Mouse (Mus musculus) adrenal gland, postnatal 14 days (tissue): Measurements from ENCODE around the gene Rnf24. TPM values are rescaled to one million over a fixed set of nuclear protein-coding genes. Genes with fewer than 3 reads are reported as not detected.
A peak's percentile ranks its signal among the peaks of the same experiment; 100 is the strongest.
"Not testable (repeated sequence)": the region's sequence is repeated elsewhere in the genome, so short reads cannot be mapped to it uniquely, and the experiment has no call there.

ENCODE experiments used
- DNase-seq: peaks from one replicate; pipeline ENCODE4 v3.0.0; 2021; ENCODE audit warnings: mixed read lengths
- total RNA-seq: library from RNA; stranded (reverse); gene quantifications from 2 replicates; pipeline ENCODE4 v1.2.3, GENCODE M21; 2021

The Rnf24 gene
- total RNA-seq, 1 experiment from 2014 or later = 10.2 TPM

GRCm38 (mm10) chr2:131337602-131338001 lies 15.1 kb downstream of the Rnf24 start:
- DNase-seq = no peak

DNA sequence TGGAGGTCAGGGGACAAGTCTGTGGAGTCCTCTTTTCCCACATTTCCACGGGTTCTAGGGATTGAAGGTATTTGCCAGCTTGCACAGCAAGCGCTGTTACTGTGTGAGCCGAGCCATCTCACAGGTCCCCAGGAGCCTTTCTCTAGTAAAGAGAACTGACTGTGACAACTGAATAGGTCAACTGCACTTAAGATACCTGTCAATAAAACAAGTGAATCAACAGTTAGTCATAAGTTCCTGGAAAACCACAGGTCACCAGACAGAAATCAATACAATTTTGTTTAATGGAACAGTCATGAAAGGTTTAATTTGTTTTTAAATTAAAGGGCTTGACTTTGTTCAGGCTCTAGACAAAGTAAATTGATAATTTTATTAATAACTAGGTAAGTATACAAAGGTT lies 22.1 kb downstream of the Rnf24 start:
- DNase-seq = no peak

DNA sequence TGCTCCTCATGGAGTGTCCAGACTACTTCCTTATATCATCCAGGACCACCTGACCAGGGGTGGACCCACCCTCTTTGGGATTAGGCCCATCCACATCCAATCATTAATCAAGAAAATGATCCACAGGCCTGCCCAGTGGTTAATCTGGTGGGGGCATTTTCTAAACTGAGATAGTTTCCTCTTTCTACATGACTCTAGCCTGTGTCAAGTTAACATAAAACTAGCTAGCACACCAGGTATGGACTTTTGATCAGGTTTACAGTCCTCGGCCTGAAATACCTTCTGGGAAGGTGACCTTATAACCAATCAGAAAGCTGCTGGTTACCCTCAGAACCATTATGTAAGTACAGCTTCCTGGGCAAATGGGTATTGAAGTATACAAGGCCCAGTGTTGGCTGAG lies 23.7 kb downstream of the Rnf24 start:
- DNase-seq = no peak

DNA sequence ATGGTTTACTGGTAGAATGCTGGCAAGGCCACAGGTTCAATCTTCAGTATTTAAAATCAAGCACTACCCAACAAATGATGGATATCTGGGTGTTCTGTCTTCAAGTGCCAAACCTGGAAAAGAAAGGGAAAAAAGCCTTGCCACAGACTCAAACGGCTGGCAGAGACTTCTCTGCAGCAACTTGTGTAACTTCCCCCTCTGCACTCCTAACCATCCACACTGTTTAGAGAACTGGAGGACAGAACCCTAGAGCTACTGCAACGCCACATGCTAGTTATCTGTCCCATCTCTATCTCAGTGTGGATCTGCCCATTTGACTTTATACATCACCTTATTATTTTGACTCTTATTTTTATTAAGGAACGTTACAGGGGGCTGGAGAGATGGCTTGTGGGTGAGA lies 26.6 kb downstream of the Rnf24 start:
- no peak for DNase-seq

DNA sequence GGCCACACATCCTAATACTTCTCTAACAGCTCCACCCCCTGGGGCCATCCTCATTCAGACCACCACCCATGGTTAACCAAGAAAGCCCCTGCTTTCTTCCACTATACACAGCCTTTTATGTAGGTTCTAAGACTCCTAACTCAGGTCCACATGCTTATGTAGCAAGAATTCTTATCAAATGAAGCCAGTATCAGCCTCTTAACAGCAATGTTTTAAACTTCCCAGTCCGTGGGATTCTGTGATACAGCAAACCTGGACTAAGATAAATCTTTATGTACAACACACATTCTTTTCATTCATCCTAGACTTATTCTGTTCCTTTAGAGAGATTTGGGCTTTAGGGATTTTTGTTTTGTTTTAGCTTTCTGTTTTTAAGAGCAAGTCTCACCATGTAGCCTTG lies 29.0 kb downstream of the Rnf24 start:
- DNase-seq = no peak

DNA sequence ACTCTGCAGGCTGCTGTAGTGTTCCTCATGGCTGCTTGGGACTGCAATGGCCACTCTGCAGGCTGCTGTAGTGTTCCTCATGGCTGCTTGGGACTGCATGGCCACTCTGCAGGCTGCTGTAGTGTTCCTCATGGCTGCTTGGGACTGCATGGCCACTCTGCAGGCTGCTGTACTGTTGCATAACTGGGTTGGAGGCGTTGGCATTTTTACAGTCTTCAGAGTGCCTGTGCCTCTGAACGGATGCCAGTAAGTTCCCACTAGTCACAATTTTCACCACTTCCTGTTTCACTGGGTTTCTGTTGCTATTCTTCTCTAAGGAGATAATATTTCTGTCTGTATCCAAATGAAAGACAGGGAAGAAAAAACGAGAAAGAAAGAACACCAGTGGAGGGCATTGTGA lies 31.5 kb downstream of the Rnf24 start:
- DNase-seq = peak; percentile 59

DNA sequence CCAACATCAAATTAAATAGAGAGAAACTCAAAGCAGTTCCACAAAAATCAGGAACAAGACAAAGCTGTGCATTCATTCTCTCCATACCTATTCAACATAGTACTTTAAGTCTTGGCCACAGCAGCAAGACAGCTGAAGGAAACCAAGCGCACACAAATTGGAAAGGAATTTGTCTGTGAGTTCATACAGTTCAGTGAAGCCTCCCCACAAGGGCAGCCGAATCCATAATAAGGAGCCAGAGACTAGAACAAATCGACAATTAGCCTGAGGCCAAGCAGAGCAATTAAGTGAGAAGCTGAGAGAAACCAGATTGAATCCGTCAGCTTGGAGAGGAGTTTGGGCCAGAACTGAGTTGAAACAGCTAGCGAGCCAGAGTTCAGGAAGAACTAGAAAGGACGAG lies 33.3 kb downstream of the Rnf24 start:
- no peak for DNase-seq

GRCm38 (mm10) chr2:131316167-131316566 lies 36.5 kb downstream of the Rnf24 start:
- no peak for DNase-seq

- DNase-seq = no peak
Measured at GRCm38 (mm10) chr2:131309296-131309695, 43.4 kb downstream of the Rnf24 start.

- DNase-seq = peak; percentile 41
Measured at GRCm38 (mm10) chr2:131307822-131308221, 44.9 kb downstream of the Rnf24 start.

GRCm38 (mm10) chr2:131307391-131307790 lies 45.3 kb downstream of the Rnf24 start:
- DNase-seq = no peak

- not testable (repeated sequence) for DNase-seq
Measured at GRCm38 (mm10) chr2:131305226-131305625, 47.5 kb downstream of the Rnf24 start.

- no peak for DNase-seq
Measured at GRCm38 (mm10) chr2:131304497-131304896, 48.2 kb downstream of the Rnf24 start.

DNA sequence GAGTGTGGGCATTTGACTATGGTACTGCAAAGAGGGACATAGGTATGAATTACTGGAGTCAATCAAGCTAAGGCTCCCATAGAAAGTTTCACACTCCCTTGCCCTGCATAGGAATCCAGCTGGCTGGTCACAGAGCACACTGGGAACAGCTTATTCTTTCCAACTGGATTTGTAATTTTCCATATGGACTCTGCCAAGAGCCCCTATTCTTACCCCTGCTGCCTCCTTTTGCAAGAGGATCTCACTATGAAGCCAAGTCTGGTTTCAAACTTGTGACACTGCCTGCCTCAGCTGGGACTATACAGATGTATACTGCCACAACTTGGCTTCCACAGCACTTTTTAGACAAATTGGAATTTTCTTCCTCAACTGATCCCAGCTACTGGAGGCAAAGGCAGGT lies 51.1 kb downstream of the Rnf24 start:
- DNase-seq = no peak

- DNase-seq = no peak
Measured at GRCm38 (mm10) chr2:131300485-131300884, 52.2 kb downstream of the Rnf24 start.

DNA sequence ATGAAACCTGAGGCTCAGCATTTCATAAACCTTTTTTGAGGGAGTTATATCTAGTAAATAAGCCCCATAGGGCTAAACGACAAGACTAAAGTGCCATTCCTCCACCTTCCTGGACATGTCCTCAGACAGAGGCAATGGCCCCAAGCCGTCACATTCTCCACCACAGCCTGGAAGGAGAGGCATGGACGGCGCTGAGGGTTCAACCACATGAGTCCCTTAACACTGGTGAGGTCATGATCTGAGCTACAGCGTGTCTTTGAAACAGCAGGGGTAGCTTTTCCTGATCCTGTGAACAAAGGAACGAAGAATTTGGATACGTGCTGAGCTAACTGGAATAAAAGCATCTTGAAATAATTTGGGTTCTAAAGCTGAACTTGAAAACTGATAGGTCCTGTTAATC lies 54.0 kb downstream of the Rnf24 start:
- DNase-seq = not testable (repeated sequence)

DNA sequence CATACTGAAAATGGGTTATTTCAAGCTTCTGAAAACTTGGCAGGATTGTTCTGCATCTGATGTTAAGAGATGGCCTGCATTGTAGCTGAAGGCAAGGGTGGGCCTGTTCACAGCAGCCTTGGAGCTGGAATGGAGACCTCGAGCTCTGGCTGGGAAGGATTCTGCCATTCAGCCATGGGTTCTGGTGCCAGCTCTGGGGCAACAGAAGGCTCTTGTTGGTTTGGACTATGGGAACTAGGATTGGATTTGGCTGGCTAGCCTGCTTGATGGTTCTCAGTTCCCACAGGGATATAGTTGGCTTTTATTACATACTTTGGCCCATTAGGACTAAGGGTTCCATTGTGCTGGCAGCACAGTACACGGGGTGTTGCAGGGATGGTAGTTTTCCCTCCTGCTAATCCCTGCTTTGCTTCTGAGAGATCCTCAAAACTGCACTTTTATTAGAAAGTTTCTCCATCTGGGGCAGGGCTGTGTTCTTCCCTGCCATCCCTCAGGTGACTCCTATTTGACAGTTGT lies 55.9 kb downstream of the Rnf24 start:
- DNase-seq = no peak

DNA sequence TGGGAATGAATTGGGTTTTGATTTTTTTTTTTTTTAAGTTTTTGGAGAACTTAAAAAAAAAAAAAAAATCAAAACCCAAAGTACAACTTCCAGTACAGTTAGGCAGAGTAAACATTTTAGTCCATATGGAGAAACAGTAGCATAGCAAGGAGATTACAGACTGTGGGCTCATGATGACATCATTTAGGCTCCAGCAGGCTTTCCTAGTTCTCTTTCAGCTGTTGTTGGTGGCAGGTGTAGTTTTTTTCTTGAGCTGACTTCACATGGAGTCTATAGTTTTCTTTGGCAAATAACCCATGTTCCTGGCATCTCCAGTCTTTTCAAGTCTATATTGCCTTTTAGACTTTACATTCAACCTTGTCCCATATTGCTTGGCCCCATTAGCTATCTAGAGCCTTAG lies 62.0 kb downstream of the Rnf24 start:
- DNase-seq = no peak

- no peak for DNase-seq
Measured at GRCm38 (mm10) chr2:131286276-131286675, 66.4 kb downstream of the Rnf24 start.

DNA sequence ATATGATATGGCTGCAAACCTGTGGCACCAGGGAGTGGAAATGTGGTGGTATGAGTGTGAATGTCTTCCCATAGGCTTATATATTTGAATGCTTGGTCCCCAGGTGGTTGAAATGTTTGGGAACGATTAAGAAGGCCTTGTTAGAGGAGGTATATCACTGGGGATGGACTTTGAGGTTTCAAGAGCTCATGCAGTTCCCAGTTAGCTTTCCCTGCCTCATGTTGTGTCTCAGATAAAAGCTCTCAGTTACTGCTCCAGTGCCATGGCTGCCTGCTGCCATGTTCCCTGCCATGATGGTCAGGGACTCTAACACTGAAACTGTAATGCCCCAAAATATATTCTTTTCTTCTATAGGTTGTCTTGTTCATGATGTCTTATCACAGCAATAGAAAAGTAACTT lies 71.1 kb downstream of the Rnf24 start:
- DNase-seq = no peak

- DNase-seq = no peak
Measured at GRCm38 (mm10) chr2:131276722-131277121, 76.0 kb downstream of the Rnf24 start.

DNA sequence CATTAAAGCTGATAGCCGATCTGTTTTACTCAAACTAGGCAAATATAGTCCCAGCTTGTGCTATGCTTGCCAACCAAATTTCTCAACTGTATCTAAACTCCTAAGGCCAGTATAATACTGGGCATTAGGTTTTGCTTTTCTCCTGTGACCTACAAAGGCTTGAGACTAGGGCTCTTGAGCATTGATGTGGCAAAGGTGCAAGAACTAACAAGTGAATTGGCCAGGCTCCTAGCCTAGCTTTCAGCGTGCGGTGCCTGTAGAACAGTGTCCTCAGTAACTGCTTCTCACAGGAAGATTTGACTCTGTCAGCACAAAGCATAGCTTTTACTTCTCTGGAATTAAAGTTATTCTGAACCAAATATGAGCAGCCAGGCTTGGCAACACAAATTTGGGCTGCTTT lies 77.2 kb downstream of the Rnf24 start:
- DNase-seq = peak; percentile 38

DNA sequence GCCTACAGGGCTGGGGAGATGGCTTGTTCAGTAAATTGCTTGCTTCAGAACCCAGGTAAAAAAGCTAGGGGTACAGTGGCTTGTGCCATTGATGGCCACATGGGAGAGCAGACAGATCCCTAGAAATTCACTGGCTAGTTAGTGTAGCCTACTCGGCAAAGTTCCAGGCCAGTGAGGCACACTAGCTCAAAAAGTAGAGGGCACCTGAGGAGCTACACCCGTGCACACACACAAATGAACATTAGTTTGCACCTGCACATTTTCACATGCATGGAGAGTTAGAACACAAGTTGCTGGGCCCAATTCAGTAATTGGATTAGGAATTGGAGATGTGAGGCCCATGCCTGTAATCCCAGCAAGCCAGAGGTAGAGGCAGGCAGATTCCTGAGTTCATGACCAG lies 87.6 kb downstream of the Rnf24 start:
- peak; percentile 30 for DNase-seq

- DNase-seq = no peak
Measured at GRCm38 (mm10) chr2:131264027-131264426, 88.7 kb downstream of the Rnf24 start.
